Mouse (Mus musculus) myocyte (in vitro differentiated cells): Measurements from ENCODE around the gene Mdfi.
A peak's percentile ranks its signal among the peaks of the same experiment; 100 is the strongest.

ENCODE experiments used
- MAX ChIP-seq: IDR thresholded peaks from one replicate; pipeline ENCODE4 v1.6.1; 2011; ENCODE audit warnings: low read depth, mild to moderate bottlenecking, control low read depth
- MYOG ChIP-seq, 3 experiments: IDR thresholded peaks; one replicate each; pipeline ENCODE4 v1.6.1; 2011; ENCODE audit warnings: control low read depth in 2 of 3, low read depth in 2 of 3, mild to moderate bottlenecking in 2 of 3; ENCODE audit not compliant: insufficient read length in 2 of 3, control insufficient read depth in 1 of 3, insufficient read depth in 1 of 3
- POLR2A ChIP-seq: IDR thresholded peaks from one replicate; pipeline ENCODE4 v1.6.1; 2011; ENCODE audit warnings: low read depth, mild to moderate bottlenecking, control low read depth, moderate library complexity; ENCODE audit not compliant: insufficient read length
- POLR2AphosphoS2 ChIP-seq: IDR thresholded peaks from one replicate; pipeline ENCODE4 v1.6.1; 2011; ENCODE audit warnings: low read depth, control low read depth; ENCODE audit not compliant: insufficient read length
- SRF ChIP-seq: IDR thresholded peaks from one replicate; pipeline ENCODE4 v1.6.1; 2011; ENCODE audit warnings: low read depth; ENCODE audit not compliant: control insufficient read depth, insufficient read length
- USF1 ChIP-seq: IDR thresholded peaks from one replicate; pipeline ENCODE4 v1.6.1; 2011; ENCODE audit warnings: low read depth, mild to moderate bottlenecking, control low read depth, moderate library complexity

- no peak for TF ChIP-seq POLR2A
- TF ChIP-seq POLR2AphosphoS2, result peak; percentile 71
- TF ChIP-seq MAX, result no peak
- no peak for TF ChIP-seq USF1
- TF ChIP-seq MYOG (IDR thresholded peaks at IDR 0.05; ENCODE audit: control insufficient read depth in 1 of 3, insufficient read depth in 1 of 3, insufficient read length in 2 of 3, low read depth in 2 of 3), result no peak
- TF ChIP-seq SRF, result no peak
These were observed 28.5 kb upstream of the Mdfi start for GRCm38 (mm10) chr17:47863023-47863422.
